Mouse (Mus musculus): ENCODE data around the gene Fryl.

GRCm38 (mm10) chr5:73295916-73296315 lies 39.5 kb upstream of the Fryl start:
- TF ChIP-seq POLR2A (IDR thresholded peaks at IDR 0.05; ENCODE audit: borderline replicate concordance, extremely low read depth, insufficient read depth, insufficient read length, poor library complexity, severe bottlenecking) (no peak), CTCF (IDR thresholded peaks at IDR 0.05; ENCODE audit: borderline replicate concordance, extremely low read depth, insufficient read depth, insufficient read length) (no peak)

All from brain, embryonic 14.5 days (tissue).